Mouse (Mus musculus): ENCODE results near the gene Dld. TPM values are rescaled to one million over a fixed set of nuclear protein-coding genes. Genes with fewer than 3 reads are reported as not detected.

Gene Dld
- polyA plus RNA-seq, 1 experiment from 2014 or later: 126 TPM

DNA sequence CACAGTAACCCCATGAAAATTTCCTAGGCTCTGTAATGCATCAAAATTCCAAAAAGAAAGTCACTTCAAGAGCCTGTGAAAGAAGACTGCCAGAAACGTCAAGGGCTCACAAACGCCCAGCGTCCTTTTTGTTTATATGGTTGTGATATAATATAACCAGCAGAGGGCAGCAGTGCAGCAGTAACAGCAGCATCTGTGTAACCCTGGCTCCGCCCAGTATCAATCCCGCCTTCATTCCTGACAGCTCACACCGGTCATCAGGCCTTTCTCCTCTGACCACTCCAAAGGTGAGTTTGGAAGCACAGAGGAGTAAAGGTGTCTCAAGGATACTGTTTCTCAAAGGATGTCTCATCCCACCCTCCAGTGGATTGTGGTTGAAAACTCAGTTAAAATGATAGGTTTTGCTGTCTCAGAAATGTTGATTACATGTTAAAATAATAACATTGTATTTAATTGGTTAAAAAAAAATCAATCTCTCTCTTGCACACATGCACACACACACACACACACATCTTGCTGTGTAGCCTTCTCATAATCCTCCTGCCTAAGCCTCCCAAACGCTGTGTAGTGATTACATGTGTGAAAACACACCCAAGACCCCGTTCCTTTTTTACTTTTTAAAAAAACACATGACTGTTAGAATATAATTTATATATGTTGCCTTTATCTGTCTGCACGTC, 23.5 kb upstream of the Dld start:
- H3K36me3 ChIP-seq: no peaks in the 10 kb centered on the region
- H3K9me3 ChIP-seq: no peaks in the 10 kb centered on the region
- H3K27ac ChIP-seq (replicated peaks): no peak overlapping the region
- H3K4me2 ChIP-seq (replicated peaks): peak overlapping the region; percentile 34
- no peak overlapping the region for H3K9ac ChIP-seq (replicated peaks)
- peak; percentile 82 for ATAC-seq (replicated peaks)
- 33% methylated on average over 9 of the region's 9 CpGs for WGBS
- H3K27me3 ChIP-seq: no peaks in the 10 kb centered on the region
- H3K4me1 ChIP-seq: peaks cover 12% of the 10 kb centered on the region
- no peak overlapping the region for H3K4me3 ChIP-seq

DNA sequence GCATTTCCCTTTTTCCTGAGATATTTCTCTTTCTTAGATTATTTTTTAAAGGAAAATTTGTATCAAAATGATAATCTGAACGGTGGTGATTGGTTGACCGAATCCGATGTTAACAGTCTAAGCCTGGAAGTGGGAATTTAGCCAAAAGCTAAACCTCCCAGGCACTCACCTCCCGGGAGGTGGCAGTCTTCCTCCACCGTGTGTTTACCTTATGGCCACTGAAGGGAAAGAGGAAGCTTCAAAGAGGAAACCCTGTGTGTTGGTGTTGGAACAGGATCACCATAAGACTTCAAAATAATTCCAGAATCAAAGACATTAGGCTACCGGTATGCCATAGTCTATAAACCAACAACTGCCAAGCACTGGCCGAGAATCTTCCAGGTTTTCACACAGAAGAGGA, 18.4 kb upstream of the Dld start:
- H3K9me3 ChIP-seq: no peaks in the 10 kb centered on the region
- H3K27me3 ChIP-seq: no peaks in the 10 kb centered on the region
- H3K4me2 ChIP-seq (replicated peaks): no peak overlapping the region
- no peak overlapping the region for H3K9ac ChIP-seq (replicated peaks)
- H3K4me3 ChIP-seq: no peak overlapping the region
- H3K36me3 ChIP-seq: no peaks in the 10 kb centered on the region
- ATAC-seq (replicated peaks): no peak
- no peak overlapping the region for H3K27ac ChIP-seq (replicated peaks)
- 92% methylated on average over 7 of the region's 7 CpGs for WGBS
- H3K4me1 ChIP-seq: no peaks in the 10 kb centered on the region

DNA sequence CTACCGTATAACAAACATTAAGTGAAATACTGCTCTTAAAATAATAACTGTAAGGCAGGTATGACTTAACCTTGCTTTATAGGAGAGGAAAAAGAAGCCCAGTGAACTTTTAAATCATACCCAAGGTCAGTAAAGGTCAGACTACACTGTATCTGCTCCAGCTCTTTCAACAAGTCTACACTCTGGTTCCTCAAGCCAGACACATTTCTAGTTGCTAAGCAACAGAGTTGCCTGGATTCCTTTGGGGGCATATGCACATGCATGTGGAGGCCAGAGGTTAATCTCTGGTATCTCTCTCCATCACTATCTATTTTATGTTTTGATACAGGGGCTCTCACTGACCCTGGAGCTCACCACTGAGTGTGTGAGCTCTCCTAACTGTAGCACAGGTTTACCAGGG, 17.9 kb upstream of the Dld start:
- ATAC-seq (replicated peaks): no peak
- H3K9ac ChIP-seq (replicated peaks): no peak overlapping the region
- no peaks in the 10 kb centered on the region for H3K4me1 ChIP-seq
- H3K4me2 ChIP-seq (replicated peaks): no peak overlapping the region
- 97% methylated on average over 1 of the region's 1 CpGs for WGBS
- no peaks in the 10 kb centered on the region for H3K36me3 ChIP-seq
- no peak overlapping the region for H3K27ac ChIP-seq (replicated peaks)
- H3K4me3 ChIP-seq: no peak overlapping the region
- H3K9me3 ChIP-seq: no peaks in the 10 kb centered on the region
- H3K27me3 ChIP-seq: no peaks in the 10 kb centered on the region

DNA sequence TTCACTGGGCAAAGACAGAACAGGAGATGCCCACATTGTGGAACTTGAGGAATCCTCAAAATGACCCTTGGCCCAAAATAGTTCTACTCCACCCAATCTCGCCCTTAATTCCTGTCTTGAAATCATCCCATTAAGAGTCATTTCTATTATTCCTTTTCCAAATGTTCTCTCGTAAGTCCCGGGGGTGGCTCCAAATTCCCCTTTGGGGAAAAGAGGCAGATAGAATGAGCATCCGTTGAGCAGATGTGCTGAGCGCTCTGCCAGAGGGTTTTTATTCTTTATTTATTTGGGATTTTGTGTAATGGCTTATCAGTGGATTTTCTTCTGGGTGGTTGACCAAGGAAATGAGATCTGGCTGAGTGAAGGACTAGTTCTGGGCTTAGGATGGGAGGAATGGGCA, 16.5 kb upstream of the Dld start:
- no peak overlapping the region for H3K4me3 ChIP-seq
- H3K9me3 ChIP-seq: no peaks in the 10 kb centered on the region
- no peaks in the 10 kb centered on the region for H3K4me1 ChIP-seq
- no peak overlapping the region for H3K27ac ChIP-seq (replicated peaks)
- no peaks in the 10 kb centered on the region for H3K27me3 ChIP-seq
- no peak for ATAC-seq (replicated peaks)
- no peak overlapping the region for H3K4me2 ChIP-seq (replicated peaks)
- no peak overlapping the region for H3K9ac ChIP-seq (replicated peaks)
- 86% methylated on average over 5 of the region's 5 CpGs for WGBS
- H3K36me3 ChIP-seq: no peaks in the 10 kb centered on the region

DNA sequence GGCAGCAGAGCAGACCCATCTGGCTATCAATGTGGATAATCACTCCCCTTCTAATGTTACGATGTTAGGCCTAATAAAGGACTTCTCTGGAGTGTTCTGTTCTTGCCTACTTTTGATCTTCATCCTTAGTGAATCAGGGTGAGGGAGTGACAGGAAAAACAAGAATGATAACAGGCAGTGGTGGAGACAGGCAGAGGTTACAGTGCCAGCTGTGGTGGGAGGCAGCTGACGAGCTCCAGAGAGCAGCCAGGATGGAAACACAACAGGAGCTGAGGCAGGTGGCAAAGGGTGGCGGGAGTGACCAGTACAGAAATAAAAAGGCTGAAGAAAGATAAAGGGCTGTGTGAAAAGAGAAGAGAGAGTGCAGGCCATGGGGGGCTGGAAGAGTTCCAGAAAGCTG, 15.2 kb upstream of the Dld start:
- no peak for ATAC-seq (replicated peaks)

DNA sequence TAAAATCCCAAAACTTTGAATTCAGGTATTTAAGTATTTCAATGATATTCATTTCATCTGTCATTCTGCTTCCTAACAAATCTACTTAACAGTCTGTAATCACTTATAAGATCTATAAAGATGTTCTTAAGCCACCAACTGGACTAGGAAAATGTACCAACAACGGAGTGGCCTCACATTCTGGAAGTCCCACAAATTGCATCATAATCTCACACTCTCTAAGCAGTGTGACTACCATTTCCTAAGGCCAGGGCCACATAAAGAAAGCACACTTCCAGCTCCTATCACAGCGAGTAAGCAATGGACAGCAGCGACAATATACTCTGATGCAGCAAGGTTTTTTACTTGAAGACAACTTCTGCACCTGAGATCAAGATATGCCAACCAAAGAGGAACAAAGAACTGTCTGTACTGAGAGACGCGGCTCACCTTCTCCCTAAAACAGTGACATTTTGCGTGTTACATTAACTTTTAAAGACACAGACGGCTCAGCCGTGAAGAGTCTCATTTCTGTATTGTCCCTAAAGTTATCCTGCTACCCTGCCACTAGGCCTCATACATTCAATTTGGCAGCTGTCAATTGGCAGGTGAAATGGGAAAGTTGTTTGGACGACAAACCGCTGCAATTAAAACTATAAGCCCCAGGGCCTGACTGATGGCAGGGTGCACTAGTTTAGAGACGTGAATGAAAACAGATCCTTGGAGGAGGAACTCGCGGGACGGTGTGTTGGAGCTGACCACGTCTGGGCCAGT, 886 bp downstream of the Dld start:
- Histone ChIP-seq H3K36me3 (peaks cover 19% of the 10 kb centered on the region), H3K27ac (replicated peaks) (no peak overlapping the region), H3K27me3 (no peaks in the 10 kb centered on the region), H3K9me3 (no peaks in the 10 kb centered on the region), H3K4me3 (peak overlapping the region; percentile 99), H3K9ac (replicated peaks) (peak overlapping the region; percentile 96), H3K4me1 (peaks cover 16% of the 10 kb centered on the region), H3K4me2 (replicated peaks) (peak overlapping the region; percentile 72)
- ATAC-seq (replicated peaks): 0 out of 2 replicates have a peak, but pooled peaks have one; percentile 1
- 25% methylated on average over 15 of the region's 15 CpGs for WGBS

More for the DNA sequence above, 15.2 kb upstream of the Dld start:
- H3K27ac ChIP-seq (replicated peaks): no peak overlapping the region
- H3K4me2 ChIP-seq (replicated peaks): no peak overlapping the region
- no peak overlapping the region for H3K9ac ChIP-seq (replicated peaks)
- H3K27me3 ChIP-seq: no peaks in the 10 kb centered on the region
- no peaks in the 10 kb centered on the region for H3K36me3 ChIP-seq
- no peaks in the 10 kb centered on the region for H3K9me3 ChIP-seq
- no peaks in the 10 kb centered on the region for H3K4me1 ChIP-seq
- H3K4me3 ChIP-seq: no peak overlapping the region
- 41% methylated on average over 3 of the region's 3 CpGs for WGBS

DNA sequence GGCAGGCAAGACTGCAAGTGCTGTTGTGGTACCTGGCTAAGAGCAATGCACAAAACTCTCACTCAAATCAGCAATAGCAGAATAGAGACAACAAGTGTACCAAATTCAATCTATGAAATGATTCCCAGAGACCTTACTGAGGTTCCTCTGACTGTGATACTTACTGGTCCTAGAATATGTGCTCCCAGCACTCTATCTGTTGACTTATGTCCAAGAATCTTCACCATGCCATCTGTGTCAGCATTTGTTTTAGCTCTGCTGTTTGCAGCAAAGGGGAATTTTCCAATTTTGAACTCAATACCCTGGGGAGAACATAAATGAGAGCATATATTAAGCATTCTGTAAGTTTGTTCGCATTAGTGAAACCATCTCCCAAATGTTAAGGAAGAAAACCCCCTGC, 18.0 kb downstream of the Dld start:
- peaks cover 68% of the 10 kb centered on the region for H3K36me3 ChIP-seq
- H3K9me3 ChIP-seq: no peaks in the 10 kb centered on the region
- H3K4me3 ChIP-seq: no peak overlapping the region
- no peak for ATAC-seq (replicated peaks)
- no peak overlapping the region for H3K9ac ChIP-seq (replicated peaks)
- no peak overlapping the region for H3K4me2 ChIP-seq (replicated peaks)
- H3K27me3 ChIP-seq: no peaks in the 10 kb centered on the region
- WGBS: 93% methylated on average over 1 of the region's 1 CpGs
- no peak overlapping the region for H3K27ac ChIP-seq (replicated peaks)
- H3K4me1 ChIP-seq: no peaks in the 10 kb centered on the region

DNA sequence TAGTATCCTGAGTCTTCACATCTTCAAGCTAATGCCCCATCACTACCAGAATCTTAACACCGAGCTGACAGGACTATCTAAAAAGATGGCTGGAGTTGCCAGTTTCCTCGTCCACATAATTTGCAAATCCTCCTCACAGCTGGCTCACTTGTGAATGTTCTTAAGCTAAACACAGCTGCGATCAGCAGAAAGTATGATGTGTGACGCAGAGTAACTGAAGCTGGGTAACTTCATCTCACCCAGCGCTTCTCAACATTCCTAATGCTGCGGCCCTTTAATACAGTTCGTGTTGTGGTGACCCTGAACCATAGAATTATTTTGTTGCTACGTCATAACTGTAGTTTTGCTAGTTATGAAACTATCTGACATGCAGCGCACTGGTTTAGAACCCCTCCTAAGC, 24.1 kb downstream of the Dld start:
- Histone ChIP-seq H3K27ac (replicated peaks) (no peak overlapping the region), H3K4me3 (no peak overlapping the region), H3K9ac (replicated peaks) (no peak overlapping the region), H3K4me1 (no peaks in the 10 kb centered on the region), H3K27me3 (no peaks in the 10 kb centered on the region), H3K9me3 (no peaks in the 10 kb centered on the region), H3K36me3 (peaks cover 20% of the 10 kb centered on the region), H3K4me2 (replicated peaks) (no peak overlapping the region)
- WGBS: 95% methylated on average over 9 of the region's 9 CpGs
- no peak for ATAC-seq (replicated peaks)

DNA sequence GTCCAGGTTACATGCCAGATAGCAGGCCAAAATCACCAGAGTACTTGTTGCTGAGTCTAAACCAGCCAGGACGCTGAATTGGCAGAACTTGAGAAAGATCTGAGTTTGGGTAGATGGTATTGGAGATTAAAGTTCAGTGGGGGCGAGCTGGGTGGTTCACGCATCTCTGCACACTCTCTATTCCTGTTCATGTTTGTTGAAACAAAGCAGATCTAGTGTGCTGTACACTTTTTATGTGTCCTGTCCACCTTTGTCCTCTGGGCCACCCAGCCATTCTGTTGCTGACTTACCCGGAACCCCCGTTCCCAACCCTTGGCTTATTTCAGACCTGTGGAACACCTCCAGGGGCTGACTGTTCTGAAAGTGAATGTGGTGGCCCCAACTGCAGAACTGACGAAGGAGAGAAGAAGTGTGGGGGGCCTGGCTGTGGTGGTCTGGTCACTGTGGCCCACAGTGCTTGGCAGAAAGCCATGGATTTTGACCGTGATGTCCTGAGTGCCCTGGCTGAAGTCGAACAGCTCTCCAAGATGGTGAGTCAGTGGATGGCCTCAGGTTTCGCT, 28.0 kb downstream of the Dld start:
- 82% methylated on average over 9 of the region's 9 CpGs for WGBS
- Histone ChIP-seq H3K4me2 (replicated peaks) (no peak overlapping the region), H3K4me3 (no peak overlapping the region), H3K4me1 (peaks cover 8% of the 10 kb centered on the region), H3K9me3 (no peaks in the 10 kb centered on the region), H3K36me3 (peaks cover 3% of the 10 kb centered on the region; the same call in 1 of the 2 replicates), H3K9ac (replicated peaks) (no peak overlapping the region), H3K27ac (replicated peaks) (no peak overlapping the region), H3K27me3 (no peaks in the 10 kb centered on the region)
- no peak for ATAC-seq (replicated peaks)

DNA sequence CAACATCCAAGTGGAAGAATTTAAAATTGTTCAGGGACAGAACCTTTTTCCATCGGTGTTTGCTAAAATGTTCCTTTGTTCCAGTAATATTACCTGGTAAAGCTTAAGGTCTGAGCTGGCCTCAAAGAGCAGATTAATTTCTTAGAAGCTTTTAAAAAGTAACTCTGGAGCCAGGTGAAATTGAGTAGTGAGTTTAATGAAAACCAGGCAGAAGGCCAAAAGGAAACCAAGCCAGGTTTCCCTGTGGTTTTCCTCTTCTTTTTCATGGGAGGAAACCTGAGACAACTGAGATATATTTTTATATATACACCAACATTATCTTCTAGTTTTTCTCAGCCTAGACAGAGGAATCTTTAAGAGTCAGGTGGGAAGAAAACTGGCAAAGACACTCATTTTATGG, 29.7 kb downstream of the Dld start:
- Histone ChIP-seq H3K4me3 (no peak overlapping the region), H3K9ac (replicated peaks) (no peak overlapping the region), H3K4me2 (replicated peaks) (no peak overlapping the region), H3K9me3 (no peaks in the 10 kb centered on the region), H3K27me3 (no peaks in the 10 kb centered on the region), H3K27ac (replicated peaks) (no peak overlapping the region), H3K36me3 (no peaks in the 10 kb centered on the region; the same call in 1 of the 2 replicates), H3K4me1 (peaks cover 8% of the 10 kb centered on the region)
- no peak for ATAC-seq (replicated peaks)
- WGBS: 90% methylated on average over 1 of the region's 1 CpGs

DNA sequence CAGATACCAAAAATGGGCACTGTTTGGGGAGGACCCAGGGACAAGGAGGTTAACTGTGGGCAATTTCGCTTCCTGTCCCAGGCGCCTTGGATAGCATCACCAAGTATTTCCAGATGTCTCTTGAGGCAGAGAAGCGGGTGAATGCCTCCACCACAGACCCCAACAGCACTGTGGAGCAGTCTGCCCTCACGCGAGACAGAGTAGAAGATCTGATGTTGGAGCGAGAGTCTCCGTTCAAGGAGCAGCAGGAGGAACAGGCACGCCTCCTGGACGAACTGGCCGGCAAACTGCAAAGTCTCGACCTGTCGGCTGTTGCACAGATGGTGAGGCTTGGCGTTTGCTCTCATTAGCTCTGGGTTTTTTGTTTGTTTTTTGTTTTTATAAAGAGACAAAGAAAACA, 30.4 kb downstream of the Dld start:
- Histone ChIP-seq H3K4me3 (no peak overlapping the region), H3K4me2 (replicated peaks) (no peak overlapping the region), H3K4me1 (peaks cover 8% of the 10 kb centered on the region), H3K9me3 (no peaks in the 10 kb centered on the region), H3K27me3 (no peaks in the 10 kb centered on the region), H3K9ac (replicated peaks) (no peak overlapping the region), H3K27ac (replicated peaks) (no peak overlapping the region), H3K36me3 (no peaks in the 10 kb centered on the region; the same call in 1 of the 2 replicates)
- 70% methylated on average over 13 of the region's 13 CpGs for WGBS
- no peak for ATAC-seq (replicated peaks)

DNA sequence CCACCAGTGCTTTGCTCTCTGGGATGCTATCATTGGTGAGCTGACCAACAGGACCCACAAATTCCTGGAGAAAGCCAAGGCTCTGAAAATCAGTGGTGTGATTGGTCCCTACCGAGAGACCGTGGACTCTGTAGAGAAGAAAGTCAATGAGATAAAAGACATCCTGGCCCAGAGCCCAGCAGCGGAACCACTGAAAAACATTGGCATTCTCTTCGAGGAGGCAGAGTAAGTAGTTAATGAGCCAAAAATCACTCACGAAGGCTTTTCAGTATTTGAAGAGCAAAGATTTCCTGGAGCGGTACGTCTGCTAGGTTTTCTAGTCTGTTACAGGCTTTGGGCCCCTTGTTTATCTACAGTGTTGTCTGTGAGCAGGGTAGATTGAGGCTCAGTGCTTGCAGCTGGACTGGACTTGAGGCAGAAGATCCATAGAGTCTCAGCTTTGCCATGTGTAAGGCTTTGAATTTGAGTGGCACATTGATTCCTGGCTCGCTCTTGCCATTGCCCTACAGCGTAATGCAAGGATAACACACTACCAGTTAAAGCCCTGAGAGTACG, 32.8 kb downstream of the Dld start:
- peak; percentile 51 for ATAC-seq (replicated peaks)
- Histone ChIP-seq H3K4me2 (replicated peaks) (no peak overlapping the region), H3K36me3 (peaks cover 7% of the 10 kb centered on the region), H3K4me3 (no peak overlapping the region), H3K9ac (replicated peaks) (no peak overlapping the region), H3K4me1 (peaks cover 8% of the 10 kb centered on the region), H3K27me3 (no peaks in the 10 kb centered on the region), H3K27ac (replicated peaks) (no peak overlapping the region), H3K9me3 (no peaks in the 10 kb centered on the region)
- WGBS: 45% methylated on average over 10 of the region's 10 CpGs

All from forebrain, embryonic 15.5 days (tissue).